Mouse (Mus musculus) stomach, embryonic 16.5 days (tissue): ENCODE results near the gene Tmem9b. TPM values are rescaled to one million over a fixed set of nuclear protein-coding genes. Genes with fewer than 3 reads are reported as not detected.

Source experiments
- ATAC-seq: fragments of 200-750 bp; cut with Nextera tagmentation; 2 replicates; pipeline ENCODE4 v1.8.0; 2017; ENCODE audit warnings: moderate number of reproducible peaks, moderate TSS enrichment; ENCODE audit not compliant: insufficient read depth, low FRiP score
- H3K27ac ChIP-seq: fragments of 300-500 bp; sonication (generic); 2 replicates; pipeline ENCODE4 v1.5.1; 2014; ENCODE audit warnings: low read length
- H3K27me3 ChIP-seq: fragments of 300-500 bp; sonication (generic); 2 replicates; pipeline ENCODE4 v1.6.1; 2014; ENCODE audit warnings: low read length, control low read depth, mixed read lengths; ENCODE audit not compliant: control insufficient read depth, insufficient read depth
- H3K36me3 ChIP-seq: fragments of 300-500 bp; sonication (generic); 2 replicates; pipeline ENCODE4 v1.6.1; 2014; ENCODE audit warnings: low read length; ENCODE audit not compliant: control insufficient read depth, insufficient read depth
- H3K4me1 ChIP-seq: fragments of 300-500 bp; sonication (generic); 2 replicates; pipeline ENCODE4 v1.6.1; 2014; ENCODE audit warnings: low read length, control low read depth, mixed read lengths; ENCODE audit not compliant: control insufficient read depth, insufficient read depth
- H3K4me2 ChIP-seq: fragments of 300-500 bp; sonication (generic); 2 replicates; pipeline ENCODE4 v1.6.1; 2014; ENCODE audit warnings: low read depth, low read length, mixed read lengths
- H3K4me3 ChIP-seq: fragments of 300-500 bp; sonication (generic); replicated peaks from 2 replicates; pipeline ENCODE4 v1.5.1; 2014; ENCODE audit warnings: mild to moderate bottlenecking, low read length
- H3K9ac ChIP-seq: fragments of 300-500 bp; sonication (generic); 2 replicates; pipeline ENCODE4 v1.6.1; 2014; ENCODE audit warnings: low read length
- H3K9me3 ChIP-seq: fragments of 300-500 bp; sonication (generic); replicated peaks from 2 replicates; pipeline ENCODE4 v1.6.1; 2016; ENCODE audit warnings: low read length, control low read depth; ENCODE audit not compliant: control insufficient read depth
- WGBS: fragments of 180-500 bp; shearing (Covaris S2); extraction: QIAGEN DNeasy Blood & Tissue Kit; methylation state at CpG from one replicate; pipeline ENCODE4 v1.1.7; 2014; 5-methylcytosine and 5-hydroxymethylcytosine counted together
- polyA plus RNA-seq: library from polyadenylated mRNA; unstranded; fragments of >200 nt; fragmentation: Nextera tagmentation; extraction: Ambion mirVana; gene quantifications from 2 replicates; pipeline ENCODE4 v1.2.1, GENCODE M21; 2015

Tmem9b gene
- polyA plus RNA-seq, 1 experiment from 2014 or later = 78.6 TPM

DNA sequence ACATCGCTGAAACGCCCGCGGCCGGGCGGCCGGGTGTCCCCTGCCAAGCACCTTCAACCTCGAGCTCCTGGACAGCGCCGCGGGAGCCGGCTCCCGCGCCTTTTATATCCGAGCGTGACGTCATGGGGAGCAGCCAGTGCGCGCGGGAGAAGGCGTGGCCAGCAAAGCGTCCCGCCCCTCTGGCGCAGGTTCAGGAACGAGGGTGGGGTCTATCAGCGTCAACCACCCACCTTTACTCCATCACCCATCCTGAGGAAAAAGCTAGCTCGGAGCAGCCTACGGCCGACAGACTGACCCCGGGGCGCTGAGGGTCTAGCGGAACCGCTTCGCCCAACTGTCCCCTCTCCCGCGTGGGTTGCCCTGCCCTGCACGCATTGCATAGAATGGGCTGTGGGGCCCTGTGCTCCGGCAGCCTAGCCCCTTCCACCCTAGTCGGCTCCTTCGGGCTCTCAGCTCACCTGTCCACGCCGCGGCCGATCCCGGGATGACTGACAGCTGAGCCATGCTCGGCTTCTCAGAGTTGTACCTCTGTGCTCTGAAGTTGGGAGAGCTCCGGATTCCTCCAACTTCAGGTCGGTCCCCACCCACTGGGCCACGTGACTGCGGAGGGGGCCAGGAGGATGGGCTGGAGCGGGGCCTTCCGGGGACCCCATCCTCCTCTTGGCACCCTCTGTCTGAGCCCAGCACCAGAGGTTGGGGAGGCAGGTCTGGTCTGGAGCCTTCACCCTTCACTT, 29.0 kb upstream of the Tmem9b start, which contains the start of gene Nrip3:
TSS of gene Nrip3 (minus strand) at position 556 of the 734 bp plus-strand sequence.
- 0 out of 2 replicates have a peak, but pooled peaks cover 6% of the 10 kb centered on the region for H3K4me1 ChIP-seq
- peak; percentile 84 for ATAC-seq
- no peaks in the 10 kb centered on the region for H3K36me3 ChIP-seq
- peak within 1 kb of the TSS; percentile 57 for H3K9ac ChIP-seq
- no peaks in the 10 kb centered on the region for H3K9me3 ChIP-seq
- no peak within 1 kb of the TSS for H3K27ac ChIP-seq
- peak within 1 kb of the TSS; percentile 51 for H3K4me3 ChIP-seq
- H3K4me2 ChIP-seq = peak within 1 kb of the TSS; percentile 98
- 1% methylated on average over 52 of the region's 52 CpGs for WGBS
- peaks cover 14% of the 10 kb centered on the region for H3K27me3 ChIP-seq

GRCm38 (mm10) chr7:109781087-109781469, 28.4 kb upstream of the Tmem9b start:
- Histone ChIP-seq H3K4me3 (peak overlapping the region; percentile 51), H3K36me3 (no peaks in the 10 kb centered on the region), H3K27ac (no peak overlapping the region), H3K9me3 (no peaks in the 10 kb centered on the region), H3K4me2 (peak overlapping the region; percentile 98), H3K4me1 (0 out of 2 replicates have a peak, but pooled peaks cover 6% of the 10 kb centered on the region), H3K9ac (peak overlapping the region; percentile 57), H3K27me3 (peaks cover 14% of the 10 kb centered on the region)
- peak; percentile 62 for ATAC-seq
- under 1% methylated on average over 24 of the region's 24 CpGs for WGBS

DNA sequence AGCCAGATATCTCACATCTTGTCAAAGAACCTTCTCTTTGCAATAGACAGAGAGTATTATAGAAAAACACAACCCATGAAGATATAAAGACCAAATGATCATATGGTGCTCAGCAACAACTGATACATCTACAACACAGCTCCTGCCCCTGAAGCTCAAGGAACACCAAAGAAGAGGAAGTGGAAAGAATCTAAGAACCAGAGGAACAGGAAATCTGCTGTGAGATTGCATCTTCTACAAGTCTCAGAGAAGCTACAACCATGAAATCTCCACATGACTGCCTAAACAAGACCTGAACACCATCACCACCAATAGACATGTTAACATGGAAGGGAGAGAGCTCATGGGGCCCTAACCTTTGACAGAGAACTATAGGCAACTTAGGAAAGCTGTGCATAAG, 19.6 kb upstream of the Tmem9b start:
- H3K27ac ChIP-seq = no peak overlapping the region
- no peaks in the 10 kb centered on the region for H3K9me3 ChIP-seq
- H3K9ac ChIP-seq = no peak overlapping the region
- H3K4me1 ChIP-seq = no peaks in the 10 kb centered on the region
- ATAC-seq = no peak
- H3K36me3 ChIP-seq = no peaks in the 10 kb centered on the region
- H3K27me3 ChIP-seq = no peaks in the 10 kb centered on the region
- no peak overlapping the region for H3K4me2 ChIP-seq
- no peak overlapping the region for H3K4me3 ChIP-seq

GRCm38 (mm10) chr7:109768699-109769383, 16.2 kb upstream of the Tmem9b start:
- no peak overlapping the region for H3K4me2 ChIP-seq
- H3K9me3 ChIP-seq = no peaks in the 10 kb centered on the region
- 55% methylated on average over 2 of the region's 2 CpGs for WGBS
- H3K27ac ChIP-seq = no peak overlapping the region
- no peak overlapping the region for H3K4me3 ChIP-seq
- H3K36me3 ChIP-seq = no peaks in the 10 kb centered on the region
- H3K4me1 ChIP-seq = no peaks in the 10 kb centered on the region
- no peaks in the 10 kb centered on the region; the same call in 1 of the 2 replicates for H3K27me3 ChIP-seq
- no peak overlapping the region for H3K9ac ChIP-seq
- no peak for ATAC-seq

- Histone ChIP-seq H3K27me3 (no peaks in the 10 kb centered on the region; the same call in 1 of the 2 replicates), H3K4me3 (no peak overlapping the region), H3K9me3 (no peaks in the 10 kb centered on the region), H3K9ac (no peak overlapping the region), H3K4me2 (no peak overlapping the region), H3K27ac (no peak overlapping the region), H3K4me1 (no peaks in the 10 kb centered on the region), H3K36me3 (no peaks in the 10 kb centered on the region)
- WGBS = 78% methylated on average over 7 of the region's 7 CpGs
- no peak for ATAC-seq
These were observed 15.1 kb upstream of the Tmem9b start for GRCm38 (mm10) chr7:109767575-109768350.

- WGBS = 72% methylated on average over 2 of the region's 2 CpGs
- Histone ChIP-seq H3K4me2 (no peak overlapping the region), H3K4me3 (no peak overlapping the region), H3K4me1 (no peaks in the 10 kb centered on the region), H3K9me3 (no peaks in the 10 kb centered on the region), H3K27me3 (no peaks in the 10 kb centered on the region; the same call in 1 of the 2 replicates), H3K27ac (no peak overlapping the region), H3K9ac (no peak overlapping the region), H3K36me3 (no peaks in the 10 kb centered on the region)
- ATAC-seq = no peak
These were observed 11.3 kb upstream of the Tmem9b start for GRCm38 (mm10) chr7:109764009-109764408.

DNA sequence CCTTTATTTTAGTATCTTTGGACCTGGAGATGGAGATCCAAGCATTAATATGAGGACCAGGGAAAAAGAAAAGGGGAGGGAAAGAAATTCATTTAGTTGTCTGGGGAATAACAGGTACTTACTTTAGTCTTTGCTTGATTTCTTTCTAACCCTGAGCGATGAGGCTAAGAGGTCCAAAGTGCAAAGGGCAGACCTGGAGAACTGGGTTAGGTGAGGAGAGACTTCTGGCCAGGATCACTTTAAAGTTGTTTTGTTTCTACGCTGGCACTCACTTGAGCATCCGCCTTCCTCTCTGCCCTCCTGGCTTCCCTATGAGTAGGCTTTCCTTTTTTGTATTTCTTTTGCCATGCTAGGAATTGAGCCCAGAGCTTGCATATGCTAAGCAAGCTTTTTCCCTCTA, 3.6 kb upstream of the Tmem9b start:
- Histone ChIP-seq H3K27ac (no peak overlapping the region), H3K4me1 (peaks cover 13% of the 10 kb centered on the region), H3K36me3 (no peaks in the 10 kb centered on the region), H3K4me3 (no peak overlapping the region), H3K27me3 (no peaks in the 10 kb centered on the region), H3K9me3 (no peaks in the 10 kb centered on the region), H3K9ac (no peak overlapping the region), H3K4me2 (no peak overlapping the region)
- no peak for ATAC-seq
- 96% methylated on average over 3 of the region's 3 CpGs for WGBS

GRCm38 (mm10) chr7:109754034-109754433, 1.4 kb upstream of the Tmem9b start:
- no peaks in the 10 kb centered on the region for H3K36me3 ChIP-seq
- peaks cover 16% of the 10 kb centered on the region for H3K4me1 ChIP-seq
- no peaks in the 10 kb centered on the region for H3K27me3 ChIP-seq
- H3K4me3 ChIP-seq = no peak overlapping the region
- no peak overlapping the region for H3K9ac ChIP-seq
- 0 out of 2 replicates have a peak overlapping the region, but pooled peaks have one; percentile 93 for H3K4me2 ChIP-seq
- no peaks in the 10 kb centered on the region for H3K9me3 ChIP-seq
- WGBS = 85% methylated on average over 8 of the region's 8 CpGs
- H3K27ac ChIP-seq = 0 out of 2 replicates have a peak overlapping the region, but pooled peaks have one; percentile 42
- ATAC-seq = no peak
